Mouse (Mus musculus): ENCODE results near the gene Ccdc142. TPM values are rescaled to one million over a fixed set of nuclear protein-coding genes. Genes with fewer than 3 reads are reported as not detected.

Ccdc142 gene
- total RNA-seq, 2 experiments from 2014 or later: 5.9 to 12.0 TPM

GRCm38 (mm10) chr6:83136881-83137575 lies 35.6 kb downstream of the Ccdc142 start:
- peak in 1 of 2 experiments; percentile 53 for DNase-seq (ENCODE audit: low spot score in 2 of 2)

- peak; percentile 68 to 73 for DNase-seq (ENCODE audit: low spot score in 2 of 2)
Measured at GRCm38 (mm10) chr6:83137576-83137950, 36.2 kb downstream of the Ccdc142 start.

- no peak for DNase-seq (ENCODE audit: low spot score in 2 of 2)
Measured at GRCm38 (mm10) chr6:83138056-83138455, 36.7 kb downstream of the Ccdc142 start.

GRCm38 (mm10) chr6:83140044-83140443 lies 38.6 kb downstream of the Ccdc142 start:
- DNase-seq (ENCODE audit: low spot score in 2 of 2): no peak

GRCm38 (mm10) chr6:83141636-83142035 lies 40.2 kb downstream of the Ccdc142 start:
- no peak for DNase-seq (ENCODE audit: low spot score in 2 of 2)

GRCm38 (mm10) chr6:83142211-83142731 lies 40.9 kb downstream of the Ccdc142 start:
- DNase-seq (ENCODE audit: low spot score in 2 of 2): peak; percentile 61 to 70

- DNase-seq (ENCODE audit: low spot score in 2 of 2): no peak
Measured at GRCm38 (mm10) chr6:83142886-83143285, 41.5 kb downstream of the Ccdc142 start.

GRCm38 (mm10) chr6:83145209-83145608 lies 43.8 kb downstream of the Ccdc142 start:
- DNase-seq (ENCODE audit: low spot score in 2 of 2): no peak

GRCm38 (mm10) chr6:83145805-83146204 lies 44.4 kb downstream of the Ccdc142 start:
- DNase-seq (ENCODE audit: low spot score in 2 of 2): no peak

- DNase-seq (ENCODE audit: low spot score in 2 of 2): no peak
Measured at GRCm38 (mm10) chr6:83147280-83147679, 45.9 kb downstream of the Ccdc142 start.

GRCm38 (mm10) chr6:83151721-83152120 lies 50.3 kb downstream of the Ccdc142 start:
- DNase-seq (ENCODE audit: low spot score in 2 of 2): no peak

- DNase-seq (ENCODE audit: low spot score in 2 of 2): no peak
Measured at GRCm38 (mm10) chr6:83153038-83153437, 51.6 kb downstream of the Ccdc142 start.

GRCm38 (mm10) chr6:83153485-83153884 lies 52.1 kb downstream of the Ccdc142 start:
- DNase-seq (ENCODE audit: low spot score in 2 of 2): no peak

- DNase-seq (ENCODE audit: low spot score in 2 of 2): no peak
Measured at GRCm38 (mm10) chr6:83155552-83156238, 54.3 kb downstream of the Ccdc142 start.

- DNase-seq (ENCODE audit: low spot score in 2 of 2): peak; percentile 77 to 82
Measured at GRCm38 (mm10) chr6:83156259-83156684, 54.9 kb downstream of the Ccdc142 start, which contains the start of the genes Wdr54 and 1700003E16Rik. Gene Wdr54, minus strand, starts transcription at chr6:83156397. Gene 1700003E16Rik, plus strand, starts transcription at chr6:83156404.

Small RNAs within 50 kb of the gene (microRNA-seq; reads per million reads assigned to microRNA genes)
- gene Mir3470a: 0 reads per million in 2 experiments

Other genes with a start within 250 kb of the Ccdc142 start
- 10 to 100 TPM; 43.2 to 47.0 TPM for gene Sema4f, start 161.8 kb upstream of the Ccdc142 start, total RNA-seq (2021)
- gene M1ap, start 154.7 kb upstream of the Ccdc142 start, total RNA-seq (2021): not detected
- gene Dok1, start 68.1 kb upstream of the Ccdc142 start, total RNA-seq (2021): 1 to 10 TPM; 1.6 to 2.4 TPM
- 1 to 10 TPM; 3.0 to 5.7 TPM for gene Loxl3, start 67.4 kb upstream of the Ccdc142 start, total RNA-seq (2021)
- 100 to 1,000 TPM in 1 of 2 experiments, 10 to 100 TPM in 1; 92.7 to 115 TPM for gene Aup1, start 47.1 kb upstream of the Ccdc142 start, total RNA-seq (2021)
- gene Htra2, start 46.3 kb upstream of the Ccdc142 start, total RNA-seq (2021): 10 to 100 TPM; 68.0 to 70.4 TPM
- gene Dqx1, start 43.8 kb upstream of the Ccdc142 start, total RNA-seq (2021): under 1 TPM; 0.37 to 0.54 TPM
- gene Tlx2, start 31.3 kb upstream of the Ccdc142 start, total RNA-seq (2021): not detected
- 10 to 100 TPM; 18.8 to 22.2 TPM for gene Pcgf1, start 23.7 kb upstream of the Ccdc142 start, total RNA-seq (2021)
- gene Lbx2, start 15.2 kb upstream of the Ccdc142 start, total RNA-seq (2021): under 1 TPM; 0.42 to 0.46 TPM
- 1 to 10 TPM; 7.2 to 8.1 TPM for gene Gm42688, start within 50 bp of the Ccdc142 start, total RNA-seq (2021)
- gene Mrpl53, start 7.4 kb downstream of the Ccdc142 start, total RNA-seq (2021): 10 to 100 TPM; 55.6 to 58.1 TPM
- 10 to 100 TPM; 27.7 to 30.3 TPM for gene Mogs, start 13.9 kb downstream of the Ccdc142 start, total RNA-seq (2021)
- gene Wbp1, start 20.0 kb downstream of the Ccdc142 start, total RNA-seq (2021): 10 to 100 TPM; 68.6 to 72.7 TPM
- gene Ino80b, start 23.8 kb downstream of the Ccdc142 start, total RNA-seq (2021): 10 to 100 TPM; 21.6 to 22.6 TPM
- 10 to 100 TPM; 36.2 to 36.5 TPM for gene Rtkn, start 33.9 kb downstream of the Ccdc142 start, total RNA-seq (2021)
- 10 to 100 TPM; 21.5 to 28.1 TPM for gene Wdr54, start 54.8 kb downstream of the Ccdc142 start, total RNA-seq (2021)
- 10 to 100 TPM; 20.6 to 22.1 TPM for gene 1700003E16Rik, start 54.8 kb downstream of the Ccdc142 start, total RNA-seq (2021)
- 100 to 1,000 TPM; 360 to 362 TPM for gene Dctn1, start 64.3 kb downstream of the Ccdc142 start, total RNA-seq (2021)
- gene Slc4a5, start 118.2 kb downstream of the Ccdc142 start, total RNA-seq (2021): 1 to 10 TPM in 1 of 2 experiments, under 1 TPM in 1; 0.31 to 2.9 TPM
- 10 to 100 TPM; 10.3 to 11.3 TPM for gene Mthfd2, start 224.3 kb downstream of the Ccdc142 start, total RNA-seq (2021)
- 10 to 100 TPM; 24.2 to 25.0 TPM for gene Mob1a, start 224.4 kb downstream of the Ccdc142 start, total RNA-seq (2021)
- 10 to 100 TPM; 35.5 to 36.3 TPM for gene Bola3, start 247.5 kb downstream of the Ccdc142 start, total RNA-seq (2021)

Data from layer of hippocampus, postnatal 10 days (tissue).